Mouse (Mus musculus) small intestine, adult 2 months (tissue): ENCODE results near the gene Noct.

Source experiments
- CTCF ChIP-seq: fragments of 200-500 bp; IDR thresholded peaks from 2 replicates; pipeline ENCODE4 v1.5.1; 2012; ENCODE audit warnings: low read depth, mild to moderate bottlenecking, control low read depth, inconsistent platforms, low read length, moderate library complexity, mixed read lengths; ENCODE audit not compliant: insufficient replicate concordance, insufficient read length; ENCODE audit errors: extremely low read depth
- POLR2A ChIP-seq: fragments of 200-500 bp; IDR thresholded peaks from 2 replicates; pipeline ENCODE4 v1.6.1; 2012; ENCODE audit warnings: low read depth, mild to moderate bottlenecking, control low read depth, inconsistent platforms, low read length, moderate library complexity

- TF ChIP-seq POLR2A = no peak
- no peak for TF ChIP-seq CTCF
Observed at GRCm38 (mm10) chr3:51234752-51235055, 10.5 kb downstream of the Noct start.
